Mouse (Mus musculus): ENCODE results near the gene Col11a2. TPM values are rescaled to one million over a fixed set of nuclear protein-coding genes. Genes with fewer than 3 reads are reported as not detected.
"Not testable (repeated sequence)": the region's sequence is repeated elsewhere in the genome, so short reads cannot be mapped to it uniquely, and the experiment has no call there.

Col11a2 gene
- total RNA-seq (2017) = 4.1 and 10.4 TPM in 2 replicates

GRCm38 (mm10) chr17:34038878-34039561, at the start of gene Col11a2:
TSS of gene Col11a2 (plus strand) at chr17:34039437.
- peak; percentile 31; the same call in 1 of the 2 replicates for ATAC-seq (replicated peaks; ENCODE audit: low read depth, poor library complexity, severe bottlenecking)

- ATAC-seq (replicated peaks; ENCODE audit: low read depth, poor library complexity, severe bottlenecking) = peak; percentile 83
These were observed 47.2 kb upstream of the Col11a2 start for GRCm38 (mm10) chr17:33991788-33992664.

- no peak for ATAC-seq (replicated peaks; ENCODE audit: low read depth, poor library complexity, severe bottlenecking)
These were observed 44.3 kb upstream of the Col11a2 start for GRCm38 (mm10) chr17:33994959-33995358.

GRCm38 (mm10) chr17:33995651-33996050, 43.6 kb upstream of the Col11a2 start:
- no peak for ATAC-seq (replicated peaks; ENCODE audit: low read depth, poor library complexity, severe bottlenecking)

- ATAC-seq (replicated peaks; ENCODE audit: low read depth, poor library complexity, severe bottlenecking) = not testable (repeated sequence)
These were observed 42.2 kb upstream of the Col11a2 start for GRCm38 (mm10) chr17:33997025-33997424.

- not testable (repeated sequence) for ATAC-seq (replicated peaks; ENCODE audit: low read depth, poor library complexity, severe bottlenecking)
These were observed 40.5 kb upstream of the Col11a2 start for GRCm38 (mm10) chr17:33998697-33999096.

GRCm38 (mm10) chr17:33999341-34000149, 39.7 kb upstream of the Col11a2 start:
- ATAC-seq (replicated peaks; ENCODE audit: low read depth, poor library complexity, severe bottlenecking) = no peak

- peak; percentile 98 for ATAC-seq (replicated peaks; ENCODE audit: low read depth, poor library complexity, severe bottlenecking)
These were observed 39.1 kb upstream of the Col11a2 start, which contains the start of gene H2-K1 for GRCm38 (mm10) chr17:34000150-34000537. TSS of gene H2-K1 (minus strand) at chr17:34000347.

- not testable (repeated sequence) for ATAC-seq (replicated peaks; ENCODE audit: low read depth, poor library complexity, severe bottlenecking)
These were observed 38.4 kb upstream of the Col11a2 start for GRCm38 (mm10) chr17:34000796-34001195.

GRCm38 (mm10) chr17:34003426-34003825, 35.8 kb upstream of the Col11a2 start:
- ATAC-seq (replicated peaks; ENCODE audit: low read depth, poor library complexity, severe bottlenecking) = no peak

- no peak for ATAC-seq (replicated peaks; ENCODE audit: low read depth, poor library complexity, severe bottlenecking)
These were observed 32.7 kb upstream of the Col11a2 start for GRCm38 (mm10) chr17:34006570-34006969.

GRCm38 (mm10) chr17:34010156-34010555, 29.1 kb upstream of the Col11a2 start:
- ATAC-seq (replicated peaks; ENCODE audit: low read depth, poor library complexity, severe bottlenecking) = no peak

GRCm38 (mm10) chr17:34013436-34013835, 25.8 kb upstream of the Col11a2 start:
- ATAC-seq (replicated peaks; ENCODE audit: low read depth, poor library complexity, severe bottlenecking) = no peak

- no peak for ATAC-seq (replicated peaks; ENCODE audit: low read depth, poor library complexity, severe bottlenecking)
These were observed 17.5 kb upstream of the Col11a2 start for GRCm38 (mm10) chr17:34021539-34022413.

- ATAC-seq (replicated peaks; ENCODE audit: low read depth, poor library complexity, severe bottlenecking) = no peak
These were observed 16.8 kb upstream of the Col11a2 start for GRCm38 (mm10) chr17:34022414-34022783.

- no peak for ATAC-seq (replicated peaks; ENCODE audit: low read depth, poor library complexity, severe bottlenecking)
These were observed 16.2 kb upstream of the Col11a2 start for GRCm38 (mm10) chr17:34022987-34023386.

GRCm38 (mm10) chr17:34023678-34024077, 15.6 kb upstream of the Col11a2 start:
- no peak for ATAC-seq (replicated peaks; ENCODE audit: low read depth, poor library complexity, severe bottlenecking)

- peak; percentile 23 for ATAC-seq (replicated peaks; ENCODE audit: low read depth, poor library complexity, severe bottlenecking)
These were observed 14.9 kb upstream of the Col11a2 start, which contains the start of gene Ring1 for GRCm38 (mm10) chr17:34024317-34024821. TSS of gene Ring1 (minus strand) at chr17:34024680.

Data from common myeloid progenitor, adult 5-6 weeks (primary cell).